Mouse (Mus musculus): ENCODE results near the gene Glt6d1.

DNA sequence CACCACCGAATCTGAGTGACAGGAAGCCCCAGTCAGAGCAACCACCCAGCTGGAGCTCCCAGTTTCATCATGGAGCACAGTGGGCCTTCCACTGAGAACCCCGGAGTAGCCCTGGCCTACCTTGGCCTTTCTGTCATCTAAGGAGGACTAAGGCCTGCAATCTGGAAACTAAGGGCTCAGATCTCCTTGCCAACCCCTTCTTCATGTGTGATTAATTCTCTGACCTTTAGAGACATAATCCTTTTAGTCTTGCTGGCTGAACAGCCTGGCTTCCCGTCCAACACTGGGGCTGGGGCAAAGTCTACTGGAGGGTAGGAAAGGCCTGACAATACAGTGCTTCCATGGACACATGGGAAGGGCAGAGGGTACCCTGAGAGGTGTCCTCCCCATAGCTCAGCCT, 39.7 kb downstream of the Glt6d1 start:
- no peak for TF ChIP-seq CTCF (IDR thresholded peaks at IDR 0.05; ENCODE audit: low read depth, low read length)
- TF ChIP-seq POLR2A (IDR thresholded peaks at IDR 0.05; ENCODE audit: borderline replicate concordance, low read depth, low read length) = no peak

Data from bone marrow macrophage, adult 2 months (primary cell).